Mouse (Mus musculus): ENCODE data around the gene Tm4sf1.

DNA sequence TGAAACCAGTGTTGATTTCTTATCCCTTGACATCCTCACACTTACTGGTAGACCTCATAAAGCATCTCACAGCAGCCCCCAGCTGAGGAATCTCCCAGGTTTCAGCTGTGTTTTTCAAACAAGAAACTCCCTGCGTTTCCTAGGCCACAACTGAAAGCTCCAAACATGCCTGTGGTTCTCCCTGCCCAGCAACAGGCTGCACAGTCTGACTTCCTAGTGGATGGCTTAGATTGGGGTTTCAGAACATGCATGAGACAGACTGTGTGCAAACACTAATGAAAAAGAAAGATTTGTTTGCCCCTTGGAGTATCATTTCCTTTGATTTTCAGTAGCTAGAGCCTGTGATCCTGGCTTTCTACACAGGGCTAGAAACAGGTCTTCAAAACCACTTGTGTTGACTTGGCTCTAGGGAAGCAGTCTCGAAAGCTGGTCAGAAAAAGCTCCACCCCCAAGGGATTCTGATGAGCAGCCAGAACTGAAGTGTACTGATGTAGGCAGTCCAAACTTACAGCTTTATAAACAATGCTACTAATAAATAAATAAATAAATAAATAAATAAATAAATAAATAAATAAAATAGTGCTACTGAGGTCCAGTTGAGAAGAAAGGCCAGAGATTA lies at the start of gene Tm4sf1:
- TF ChIP-seq POLR2A (IDR thresholded peaks at IDR 0.05; ENCODE audit: low read depth, low read length) (no peak), CTCF (conservative IDR thresholded peaks at IDR 0.05; ENCODE audit: insufficient read depth, insufficient read length, low read depth, low read length) (no peak)
